Mouse (Mus musculus): ENCODE results near the gene D630045J12Rik. TPM values are rescaled to one million over a fixed set of nuclear protein-coding genes. Genes with fewer than 3 reads are reported as not detected.

The D630045J12Rik gene
- polyA plus RNA-seq, 1 experiment from 2014 or later: 0.52 TPM

DNA sequence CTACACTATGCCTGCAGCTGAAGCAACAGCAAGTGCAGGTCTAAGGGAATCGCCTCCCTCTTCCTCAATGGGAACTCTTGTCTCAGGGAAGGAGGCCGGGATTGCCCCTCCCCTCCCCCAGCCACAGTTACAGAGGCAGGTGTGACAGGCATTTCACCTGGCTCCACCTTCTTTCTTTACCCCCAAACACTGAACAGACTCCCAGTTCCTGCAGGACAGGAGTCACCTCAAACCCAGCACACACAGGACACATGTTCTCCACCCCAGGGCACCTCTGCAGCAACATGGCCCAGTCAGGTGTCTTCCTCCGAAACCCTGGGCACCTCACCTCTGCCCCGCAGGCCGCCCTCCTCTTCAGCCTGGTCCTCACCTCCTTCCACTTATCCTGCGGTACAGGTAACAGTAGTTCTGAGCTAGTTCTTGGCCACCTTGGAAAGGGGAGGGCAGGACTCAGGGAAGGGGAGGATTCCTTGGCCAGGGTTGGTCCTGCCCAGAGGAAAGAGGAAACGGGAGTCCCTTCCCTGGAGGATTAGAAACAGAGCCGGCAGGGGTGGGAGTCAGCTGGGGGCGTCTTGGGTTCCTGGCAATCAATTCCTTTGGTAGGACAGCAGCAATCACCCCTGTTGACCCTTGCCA is 144.5 kb downstream of the D630045J12Rik start, which contains the start of gene Tmem213:
Gene Tmem213, plus strand, starts transcription at position 96 of the 636 bp plus-strand sequence.
- H3K27ac ChIP-seq (ENCODE audit: low read depth, low read length): no peak within 1 kb of the TSS
- WGBS: 36% methylated on average over 9 of the region's 9 CpGs
- ATAC-seq: no peak
- no peaks in the 10 kb centered on the region for H3K4me1 ChIP-seq (replicated peaks; ENCODE audit: control insufficient read depth, insufficient read depth, low read length)
- no peaks in the 10 kb centered on the region for H3K9me3 ChIP-seq (ENCODE audit: control insufficient read depth)
- no peak within 1 kb of the TSS for H3K9ac ChIP-seq (ENCODE audit: low read depth, low read length)
- TF ChIP-seq CTCF (IDR thresholded peaks at IDR 0.05; ENCODE audit: low read depth): no peak
- H3K27me3 ChIP-seq (replicated peaks; ENCODE audit: control insufficient read depth, insufficient read depth, low read length): no peaks in the 10 kb centered on the region
- no peak within 1 kb of the TSS for H3K4me3 ChIP-seq (ENCODE audit: low read depth, low read length)
- H3K36me3 ChIP-seq (ENCODE audit: control insufficient read depth, insufficient read depth): no peaks in the 10 kb centered on the region
- no peak within 1 kb of the TSS for H3K4me2 ChIP-seq (replicated peaks; ENCODE audit: low read depth)

DNA sequence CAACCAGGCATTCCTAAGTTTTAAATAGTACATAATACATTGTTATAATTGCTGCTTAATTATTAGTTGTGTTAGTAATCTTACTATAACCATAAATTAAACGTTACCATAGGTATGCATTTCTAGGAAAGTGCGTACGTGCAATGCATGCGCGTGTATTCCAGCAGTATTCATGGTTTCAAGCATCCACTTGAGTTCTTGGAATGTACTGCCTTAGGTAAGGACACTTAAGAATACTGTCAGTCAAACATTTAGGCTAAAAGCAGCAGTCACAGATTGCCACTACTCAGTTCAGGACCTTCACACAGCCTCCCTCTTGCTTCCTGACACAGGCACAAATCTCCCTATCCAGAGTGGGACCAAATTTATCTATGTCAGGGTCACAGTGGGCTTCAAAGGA is 145.4 kb downstream of the D630045J12Rik start:
- H3K27me3 ChIP-seq (replicated peaks; ENCODE audit: control insufficient read depth, insufficient read depth, low read length): no peaks in the 10 kb centered on the region
- H3K9me3 ChIP-seq (ENCODE audit: control insufficient read depth): no peaks in the 10 kb centered on the region
- no peaks in the 10 kb centered on the region for H3K4me1 ChIP-seq (replicated peaks; ENCODE audit: control insufficient read depth, insufficient read depth, low read length)
- no peak for ATAC-seq
- no peak overlapping the region for H3K4me2 ChIP-seq (replicated peaks; ENCODE audit: low read depth)
- no peak overlapping the region for H3K27ac ChIP-seq (ENCODE audit: low read depth, low read length)
- no peak overlapping the region for H3K4me3 ChIP-seq (ENCODE audit: low read depth, low read length)
- TF ChIP-seq CTCF (IDR thresholded peaks at IDR 0.05; ENCODE audit: low read depth): no peak
- H3K9ac ChIP-seq (ENCODE audit: low read depth, low read length): no peak overlapping the region
- no peaks in the 10 kb centered on the region for H3K36me3 ChIP-seq (ENCODE audit: control insufficient read depth, insufficient read depth)
- 90% methylated on average over 5 of the region's 5 CpGs for WGBS

DNA sequence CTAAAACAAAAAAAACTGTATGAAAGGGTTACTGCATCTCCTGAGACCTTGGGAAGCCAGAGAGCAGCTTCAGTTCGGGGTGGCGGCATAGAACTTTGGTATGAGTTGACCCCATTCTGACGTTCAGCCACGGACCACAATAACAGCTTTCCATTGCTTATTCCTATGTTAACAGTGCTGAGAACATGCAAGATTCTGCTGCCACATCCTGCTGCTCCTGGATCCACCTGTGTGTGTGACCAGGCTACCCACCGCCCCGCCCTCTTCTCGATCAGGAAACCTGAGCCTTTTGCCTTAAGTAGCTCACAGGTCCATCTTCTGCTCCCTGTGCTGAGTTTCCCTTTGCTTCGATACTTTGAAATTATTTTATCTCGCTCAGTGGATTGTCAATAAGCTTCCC is 147.9 kb downstream of the D630045J12Rik start:
- H3K4me3 ChIP-seq (ENCODE audit: low read depth, low read length): no peak overlapping the region
- H3K9me3 ChIP-seq (ENCODE audit: control insufficient read depth): no peaks in the 10 kb centered on the region
- H3K9ac ChIP-seq (ENCODE audit: low read depth, low read length): no peak overlapping the region
- H3K4me1 ChIP-seq (replicated peaks; ENCODE audit: control insufficient read depth, insufficient read depth, low read length): no peaks in the 10 kb centered on the region
- no peak for TF ChIP-seq CTCF (IDR thresholded peaks at IDR 0.05; ENCODE audit: low read depth)
- no peaks in the 10 kb centered on the region for H3K27me3 ChIP-seq (replicated peaks; ENCODE audit: control insufficient read depth, insufficient read depth, low read length)
- no peak overlapping the region for H3K27ac ChIP-seq (ENCODE audit: low read depth, low read length)
- no peak for ATAC-seq
- no peaks in the 10 kb centered on the region for H3K36me3 ChIP-seq (ENCODE audit: control insufficient read depth, insufficient read depth)
- H3K4me2 ChIP-seq (replicated peaks; ENCODE audit: low read depth): no peak overlapping the region
- 76% methylated on average over 9 of the region's 9 CpGs for WGBS

DNA sequence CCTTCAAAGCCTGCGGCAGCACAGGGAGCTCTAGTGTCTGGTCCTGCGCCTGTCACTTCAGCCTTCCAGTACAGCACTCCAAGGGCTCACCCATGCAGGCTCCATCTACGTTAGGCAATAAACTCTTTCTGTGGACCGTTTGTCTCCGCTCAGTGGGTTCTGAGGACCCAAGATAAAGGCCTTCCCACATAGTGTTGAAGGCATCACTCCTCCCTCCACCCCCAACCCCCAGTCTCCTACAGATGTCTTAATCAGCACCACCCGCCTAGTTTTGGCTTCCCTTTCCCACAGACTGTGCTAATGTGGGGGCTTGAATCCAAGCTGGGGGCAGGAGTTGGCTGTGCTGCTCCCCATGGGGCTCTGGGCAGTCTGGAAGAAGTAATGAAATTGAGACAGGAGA is 150.0 kb downstream of the D630045J12Rik start:
- Histone ChIP-seq H3K36me3 (ENCODE audit: control insufficient read depth, insufficient read depth) (no peaks in the 10 kb centered on the region), H3K27me3 (replicated peaks; ENCODE audit: control insufficient read depth, insufficient read depth, low read length) (no peaks in the 10 kb centered on the region), H3K27ac (ENCODE audit: low read depth, low read length) (no peak overlapping the region), H3K9me3 (ENCODE audit: control insufficient read depth) (no peaks in the 10 kb centered on the region), H3K4me3 (ENCODE audit: low read depth, low read length) (no peak overlapping the region), H3K4me1 (replicated peaks; ENCODE audit: control insufficient read depth, insufficient read depth, low read length) (no peaks in the 10 kb centered on the region), H3K4me2 (replicated peaks; ENCODE audit: low read depth) (no peak overlapping the region), H3K9ac (ENCODE audit: low read depth, low read length) (no peak overlapping the region)
- no peak for ATAC-seq
- no peak for TF ChIP-seq CTCF (IDR thresholded peaks at IDR 0.05; ENCODE audit: low read depth)
- 59% methylated on average over 6 of the region's 6 CpGs for WGBS

DNA sequence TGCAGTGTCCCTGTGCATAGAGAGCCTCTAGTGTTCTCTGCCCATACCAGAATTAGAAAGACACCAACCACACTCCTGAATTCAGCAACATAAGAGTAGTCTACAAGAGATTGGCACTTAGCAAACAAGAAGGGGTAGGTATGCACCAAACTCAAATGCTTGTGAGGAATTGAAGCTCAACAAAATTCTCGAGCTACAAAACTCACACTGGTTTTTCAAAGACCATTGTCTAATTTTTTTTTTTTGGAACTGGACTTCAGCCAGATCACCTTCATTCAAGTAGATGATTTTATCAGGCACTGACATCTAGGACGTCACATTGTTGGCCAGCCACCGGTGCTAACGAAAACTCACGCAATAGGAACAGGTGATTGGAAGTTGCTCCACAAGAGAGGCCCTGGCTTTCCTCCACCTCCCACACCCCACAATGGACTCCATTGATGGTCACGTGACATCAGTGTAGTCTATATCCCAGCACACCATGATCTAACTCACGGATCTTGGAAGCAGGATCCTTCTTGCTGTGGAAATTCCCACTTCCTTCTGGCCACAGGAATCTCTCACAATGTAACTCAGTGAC is 151.5 kb downstream of the D630045J12Rik start:
- WGBS: 82% methylated on average over 7 of the region's 7 CpGs
- H3K4me2 ChIP-seq (replicated peaks; ENCODE audit: low read depth): no peak overlapping the region

DNA sequence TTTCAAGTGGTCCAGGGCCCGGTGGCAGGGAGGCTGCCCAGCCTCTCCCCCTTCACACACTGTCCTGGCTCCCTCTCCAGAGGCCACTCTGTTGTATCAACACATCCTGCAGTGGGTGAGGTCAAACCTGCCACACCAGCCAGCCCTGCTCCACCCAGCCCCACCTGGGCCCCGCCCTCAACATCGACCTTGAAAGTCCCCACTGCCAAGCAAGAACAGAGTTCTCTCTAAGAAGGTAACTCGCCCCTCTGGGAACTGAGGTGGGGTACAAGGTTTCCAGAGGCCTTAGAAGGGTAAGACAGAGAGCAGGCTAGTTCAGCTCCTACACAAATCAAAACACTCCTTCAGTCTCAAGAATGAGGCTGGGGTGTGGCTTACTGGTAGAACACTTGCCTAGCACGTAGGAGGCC is 156.8 kb downstream of the D630045J12Rik start:
- no peaks in the 10 kb centered on the region for H3K27me3 ChIP-seq (replicated peaks; ENCODE audit: control insufficient read depth, insufficient read depth, low read length)
- H3K36me3 ChIP-seq (ENCODE audit: control insufficient read depth, insufficient read depth): no peaks in the 10 kb centered on the region
- no peak overlapping the region for H3K27ac ChIP-seq (ENCODE audit: low read depth, low read length)
- no peak for TF ChIP-seq CTCF (IDR thresholded peaks at IDR 0.05; ENCODE audit: low read depth)
- 21% methylated on average over 5 of the region's 5 CpGs for WGBS
- H3K4me1 ChIP-seq (replicated peaks; ENCODE audit: control insufficient read depth, insufficient read depth, low read length): peaks cover 5% of the 10 kb centered on the region; the same call in 1 of the 2 replicates
- peak; percentile 60 for ATAC-seq
- no peak overlapping the region for H3K4me3 ChIP-seq (ENCODE audit: low read depth, low read length)
- H3K9ac ChIP-seq (ENCODE audit: low read depth, low read length): no peak overlapping the region
- H3K4me2 ChIP-seq (replicated peaks; ENCODE audit: low read depth): no peak overlapping the region
- H3K9me3 ChIP-seq (ENCODE audit: control insufficient read depth): no peaks in the 10 kb centered on the region

More for the DNA sequence above, 151.5 kb downstream of the D630045J12Rik start:
- no peak for TF ChIP-seq CTCF (IDR thresholded peaks at IDR 0.05; ENCODE audit: low read depth)
- Histone ChIP-seq H3K4me3 (ENCODE audit: low read depth, low read length) (no peak overlapping the region), H3K36me3 (ENCODE audit: control insufficient read depth, insufficient read depth) (no peaks in the 10 kb centered on the region), H3K9me3 (ENCODE audit: control insufficient read depth) (no peaks in the 10 kb centered on the region), H3K27ac (ENCODE audit: low read depth, low read length) (no peak overlapping the region), H3K4me1 (replicated peaks; ENCODE audit: control insufficient read depth, insufficient read depth, low read length) (no peaks in the 10 kb centered on the region), H3K27me3 (replicated peaks; ENCODE audit: control insufficient read depth, insufficient read depth, low read length) (no peaks in the 10 kb centered on the region), H3K9ac (ENCODE audit: low read depth, low read length) (no peak overlapping the region)
- ATAC-seq: no peak

Measured in intestine, postnatal 0 days (tissue).